Mouse (Mus musculus) liver, embryonic 16.5 days (tissue): ENCODE measurements at regions not wholly inside any gene's neighbourhood (a gene's known extent, or its start where the extent isn't known, plus 50 kb on each side); places are given as distances from the start of the nearest gene placed in this dataset.

Experiments used
- ATAC-seq: fragments of 200-750 bp; cut with Nextera tagmentation; 2 replicates; pipeline ENCODE4 v1.8.0; 2017; ENCODE audit warnings: low read depth, mild to moderate bottlenecking, moderate number of reproducible peaks, moderate library complexity
- H3K27ac ChIP-seq: fragments of 300-500 bp; sonication (generic); 2 replicates; pipeline ENCODE4 v1.5.1; 2014; ENCODE audit warnings: mild to moderate bottlenecking, low read length
- H3K27me3 ChIP-seq: fragments of 300-500 bp; sonication (generic); 2 replicates; pipeline ENCODE4 v1.6.1; 2014; ENCODE audit warnings: low read depth, low read length, mixed read lengths; ENCODE audit not compliant: control insufficient read depth, insufficient read depth
- H3K36me3 ChIP-seq: fragments of 300-500 bp; sonication (generic); 2 replicates; pipeline ENCODE4 v1.6.1; 2014; ENCODE audit warnings: mild to moderate bottlenecking; ENCODE audit not compliant: control insufficient read depth, insufficient read depth
- H3K4me1 ChIP-seq: fragments of 300-500 bp; sonication (generic); 2 replicates; pipeline ENCODE4 v1.6.1; 2014; ENCODE audit warnings: low read depth, low read length, mixed read lengths; ENCODE audit not compliant: control insufficient read depth
- H3K4me2 ChIP-seq: fragments of 300-500 bp; sonication (generic); 2 replicates; pipeline ENCODE4 v1.6.1; 2014; ENCODE audit warnings: low read depth, low read length, mixed read lengths
- H3K4me3 ChIP-seq: fragments of 300-500 bp; sonication (generic); 2 replicates; pipeline ENCODE4 v1.5.1; 2014; ENCODE audit warnings: low read depth, mild to moderate bottlenecking, low read length
- H3K9ac ChIP-seq: fragments of 300-500 bp; sonication (generic); 2 replicates; pipeline ENCODE4 v1.6.1; 2014; ENCODE audit warnings: low read depth, low read length
- H3K9me3 ChIP-seq: fragments of 300-500 bp; sonication (generic); replicated peaks from 2 replicates; pipeline ENCODE4 v1.6.1; 2016; ENCODE audit warnings: low read length; ENCODE audit not compliant: control insufficient read depth
- WGBS: fragments of 180-500 bp; shearing (Covaris S2); extraction: QIAGEN DNeasy Blood & Tissue Kit; methylation state at CpG from one replicate; pipeline ENCODE4 v1.1.7; 2014; ENCODE audit not compliant: insufficient replicate concordance; 5-methylcytosine and 5-hydroxymethylcytosine counted together

DNA sequence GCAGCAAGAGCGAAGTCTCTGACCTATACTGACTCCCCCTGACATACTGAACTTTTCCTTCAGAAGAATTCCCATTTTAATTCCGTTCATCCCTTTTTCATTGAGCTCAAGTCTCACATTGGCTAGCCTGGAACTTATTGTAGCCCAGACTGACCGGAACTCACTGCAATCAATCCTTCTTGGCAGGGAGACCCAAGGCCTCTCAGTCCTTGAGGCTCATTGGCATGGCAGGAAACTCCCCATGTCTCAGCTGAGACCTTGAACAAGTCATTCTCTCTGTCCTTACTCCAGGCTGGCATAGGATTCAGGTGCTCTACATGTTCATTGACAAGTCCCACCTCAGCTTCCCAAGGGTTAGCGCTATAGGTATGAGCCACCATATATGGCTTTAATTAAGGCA is 345.9 kb downstream of the Gm21750 start:
- WGBS, result 72% methylated on average over 4 of the region's 4 CpGs
- H3K27me3 ChIP-seq, result no peaks in the 10 kb centered on the region
- H3K4me1 ChIP-seq, result no peaks in the 10 kb centered on the region
- no peak overlapping the region for H3K4me3 ChIP-seq
- H3K9ac ChIP-seq, result no peak overlapping the region
- H3K9me3 ChIP-seq, result no peaks in the 10 kb centered on the region
- no peak for ATAC-seq
- no peak overlapping the region for H3K27ac ChIP-seq
- H3K4me2 ChIP-seq, result no peak overlapping the region
- no peaks in the 10 kb centered on the region for H3K36me3 ChIP-seq

DNA sequence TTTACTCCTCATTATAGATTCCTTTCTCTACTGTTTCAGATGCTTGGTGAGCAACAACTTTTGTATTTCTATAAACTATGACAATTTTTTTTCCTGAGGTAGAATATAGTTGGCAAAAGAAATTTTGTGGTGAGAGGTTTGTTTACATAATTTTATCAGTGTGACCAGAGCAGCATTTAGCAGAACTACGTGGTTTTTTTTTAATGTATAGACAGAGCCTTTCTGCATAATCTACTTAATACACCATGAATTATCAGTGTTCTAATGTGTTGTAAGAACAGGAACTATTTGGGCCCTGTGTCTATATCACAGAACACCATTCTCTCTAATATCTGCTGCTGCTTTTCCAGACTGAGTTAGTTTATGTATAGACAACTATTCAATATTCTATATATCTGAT is 350.5 kb downstream of the Gm21750 start:
- Histone ChIP-seq H3K27me3 (no peaks in the 10 kb centered on the region), H3K9me3 (no peaks in the 10 kb centered on the region), H3K9ac (no peak overlapping the region), H3K36me3 (no peaks in the 10 kb centered on the region), H3K4me1 (no peaks in the 10 kb centered on the region), H3K4me3 (no peak overlapping the region), H3K27ac (no peak overlapping the region), H3K4me2 (no peak overlapping the region)
- no peak for ATAC-seq
- WGBS, result 21% methylated on average over 1 of the region's 1 CpGs

GRCm38 (mm10) chr14:74019421-74019820 is 358.4 kb downstream of the Gm21750 start:
- H3K27ac ChIP-seq, result no peak overlapping the region
- no peak overlapping the region for H3K4me2 ChIP-seq
- no peaks in the 10 kb centered on the region for H3K27me3 ChIP-seq
- H3K4me1 ChIP-seq, result no peaks in the 10 kb centered on the region
- no peak overlapping the region for H3K4me3 ChIP-seq
- no peaks in the 10 kb centered on the region for H3K9me3 ChIP-seq
- no peak overlapping the region for H3K9ac ChIP-seq
- ATAC-seq, result no peak
- H3K36me3 ChIP-seq, result no peaks in the 10 kb centered on the region
- WGBS, result 45% methylated on average over 2 of the region's 2 CpGs

DNA sequence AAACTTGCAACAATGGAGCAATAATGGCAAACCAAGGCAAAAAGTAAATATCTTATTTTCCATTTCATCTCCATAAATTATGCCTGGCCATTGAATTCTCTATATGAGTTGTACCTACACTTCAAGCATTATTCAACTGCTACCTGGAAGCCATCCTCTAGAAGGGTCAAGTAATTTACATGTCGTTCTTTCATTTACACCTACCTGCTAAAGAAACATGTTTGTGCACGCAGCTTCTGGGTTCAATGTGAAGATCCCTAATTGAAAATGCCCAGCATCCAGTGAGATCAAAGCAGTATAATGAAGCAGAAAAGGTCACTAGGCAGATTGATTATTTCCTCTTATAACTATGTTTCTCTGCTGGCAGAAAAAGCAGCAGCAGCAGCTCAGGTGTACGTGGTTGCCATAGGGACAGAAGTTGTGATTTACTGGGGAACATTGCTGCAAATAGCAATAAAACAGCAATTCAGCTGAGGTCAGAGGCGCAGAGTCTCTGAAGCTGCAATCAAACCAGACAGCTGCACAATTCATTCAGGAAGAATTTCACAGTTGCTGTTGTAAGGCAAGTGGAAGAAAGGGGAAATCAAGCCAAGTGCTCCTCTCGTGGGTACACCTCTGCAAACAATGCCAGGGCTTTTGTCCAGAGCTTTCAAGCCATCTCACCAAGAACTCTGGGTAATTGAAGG is 386.1 kb downstream of the Gm21750 start:
- H3K9me3 ChIP-seq, result no peaks in the 10 kb centered on the region
- no peak overlapping the region for H3K4me2 ChIP-seq
- H3K4me1 ChIP-seq, result no peaks in the 10 kb centered on the region
- H3K4me3 ChIP-seq, result no peak overlapping the region
- H3K27ac ChIP-seq, result no peak overlapping the region
- no peak for ATAC-seq
- WGBS, result 44% methylated on average over 5 of the region's 5 CpGs
- H3K27me3 ChIP-seq, result no peaks in the 10 kb centered on the region
- H3K9ac ChIP-seq, result no peak overlapping the region
- no peaks in the 10 kb centered on the region for H3K36me3 ChIP-seq

GRCm38 (mm10) chr14:74047695-74048280 is 386.8 kb downstream of the Gm21750 start:
- Histone ChIP-seq H3K4me2 (no peak overlapping the region), H3K4me3 (no peak overlapping the region), H3K36me3 (no peaks in the 10 kb centered on the region), H3K9ac (no peak overlapping the region), H3K4me1 (no peaks in the 10 kb centered on the region), H3K9me3 (no peaks in the 10 kb centered on the region), H3K27ac (no peak overlapping the region), H3K27me3 (no peaks in the 10 kb centered on the region)
- ATAC-seq, result no peak
- WGBS, result 65% methylated on average over 6 of the region's 6 CpGs

GRCm38 (mm10) chr14:74048386-74048785 is 387.4 kb downstream of the Gm21750 start:
- H3K36me3 ChIP-seq, result no peaks in the 10 kb centered on the region
- no peak overlapping the region for H3K4me2 ChIP-seq
- ATAC-seq, result no peak
- H3K9me3 ChIP-seq, result no peaks in the 10 kb centered on the region
- no peak overlapping the region for H3K27ac ChIP-seq
- no peaks in the 10 kb centered on the region for H3K4me1 ChIP-seq
- H3K9ac ChIP-seq, result no peak overlapping the region
- H3K4me3 ChIP-seq, result no peak overlapping the region
- no peaks in the 10 kb centered on the region for H3K27me3 ChIP-seq
- 74% methylated on average over 3 of the region's 3 CpGs for WGBS

DNA sequence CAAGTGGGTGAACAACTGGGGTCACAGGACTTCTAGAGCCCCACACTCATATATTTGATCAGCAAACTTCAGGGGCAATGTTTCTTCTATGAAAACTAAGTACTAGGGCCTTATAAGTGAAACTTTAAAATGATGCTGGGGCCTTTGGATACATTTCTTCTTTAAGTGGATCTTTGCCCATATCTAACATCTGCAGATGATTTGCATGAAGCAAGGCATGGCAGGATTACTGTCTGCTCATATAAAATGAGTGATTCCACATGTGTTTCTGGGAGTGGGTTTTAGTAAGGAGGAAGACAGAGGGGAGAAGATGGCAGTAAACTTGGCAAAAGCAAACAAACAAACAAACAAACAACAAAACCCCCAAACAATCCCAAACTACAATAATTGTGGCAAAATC is 405.0 kb downstream of the Gm21750 start:
- no peak overlapping the region for H3K27ac ChIP-seq
- no peak overlapping the region for H3K4me3 ChIP-seq
- no peaks in the 10 kb centered on the region for H3K36me3 ChIP-seq
- no peak overlapping the region for H3K4me2 ChIP-seq
- no peaks in the 10 kb centered on the region for H3K27me3 ChIP-seq
- H3K9ac ChIP-seq, result no peak overlapping the region
- no peaks in the 10 kb centered on the region for H3K9me3 ChIP-seq
- ATAC-seq, result no peak
- H3K4me1 ChIP-seq, result no peaks in the 10 kb centered on the region

GRCm38 (mm10) chr14:74093016-74093415 is 432.0 kb downstream of the Gm21750 start:
- no peaks in the 10 kb centered on the region for H3K9me3 ChIP-seq
- no peak for ATAC-seq
- no peak overlapping the region for H3K9ac ChIP-seq
- no peak overlapping the region for H3K4me2 ChIP-seq
- no peaks in the 10 kb centered on the region for H3K27me3 ChIP-seq
- 52% methylated on average over 2 of the region's 2 CpGs for WGBS
- H3K36me3 ChIP-seq, result no peaks in the 10 kb centered on the region
- H3K4me3 ChIP-seq, result no peak overlapping the region
- H3K27ac ChIP-seq, result no peak overlapping the region
- H3K4me1 ChIP-seq, result no peaks in the 10 kb centered on the region

DNA sequence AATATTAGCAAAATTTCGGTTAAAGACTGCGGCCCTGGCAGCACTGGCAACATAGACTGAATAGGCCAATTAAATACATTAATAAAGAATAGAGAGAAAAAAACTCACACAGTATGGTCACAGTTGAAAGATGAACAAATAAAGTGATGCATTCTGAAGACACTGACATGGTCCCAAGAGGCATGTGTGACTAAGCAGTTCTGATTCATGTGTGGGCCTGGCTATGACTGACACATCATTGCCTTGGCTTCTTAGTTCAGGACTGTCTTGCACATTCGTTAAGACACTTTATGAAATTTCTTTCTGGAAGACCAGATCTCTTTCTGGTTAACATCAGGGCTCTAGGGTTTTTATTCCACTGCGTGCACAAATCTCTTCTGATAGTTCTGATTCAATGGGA is 438.7 kb downstream of the Gm21750 start:
- Histone ChIP-seq H3K9me3 (no peaks in the 10 kb centered on the region), H3K36me3 (no peaks in the 10 kb centered on the region), H3K4me2 (no peak overlapping the region), H3K4me3 (no peak overlapping the region), H3K9ac (no peak overlapping the region), H3K4me1 (no peaks in the 10 kb centered on the region), H3K27ac (no peak overlapping the region), H3K27me3 (no peaks in the 10 kb centered on the region)
- ATAC-seq, result no peak
- 57% methylated on average over 4 of the region's 4 CpGs for WGBS
